Mouse (Mus musculus) midbrain, embryonic 12.5 days (tissue): Measurements from ENCODE around the gene Higd1a. TPM values are rescaled to one million over a fixed set of nuclear protein-coding genes. Genes with fewer than 3 reads are reported as not detected.

ENCODE experiments used
- ATAC-seq: fragments of 200-750 bp; cut with Nextera tagmentation; 2 replicates; pipeline ENCODE4 v1.8.0; 2017; ENCODE audit warnings: low read depth, moderate TSS enrichment, moderate library complexity; ENCODE audit not compliant: low FRiP score
- H3K27ac ChIP-seq: fragments of 300-500 bp; sonication (generic); replicated peaks from 2 replicates; pipeline ENCODE4 v1.5.1; 2016; ENCODE audit warnings: mild to moderate bottlenecking
- H3K27me3 ChIP-seq: fragments of 300-500 bp; sonication (generic); 2 replicates; pipeline ENCODE4 v1.6.1; 2016; ENCODE audit warnings: mild to moderate bottlenecking
- H3K36me3 ChIP-seq: fragments of 300-500 bp; sonication (generic); 2 replicates; pipeline ENCODE4 v1.6.1; 2016
- H3K4me1 ChIP-seq: fragments of 300-500 bp; sonication (generic); 2 replicates; pipeline ENCODE4 v1.6.1; 2016
- H3K4me2 ChIP-seq: fragments of 300-500 bp; sonication (generic); replicated peaks from 2 replicates; pipeline ENCODE4 v1.6.1; 2016; ENCODE audit warnings: mild to moderate bottlenecking, moderate library complexity
- H3K4me3 ChIP-seq: fragments of 300-500 bp; sonication (generic); 2 replicates; pipeline ENCODE4 v1.5.1; 2016; ENCODE audit warnings: mild to moderate bottlenecking
- H3K9ac ChIP-seq: fragments of 300-500 bp; sonication (generic); replicated peaks from 2 replicates; pipeline ENCODE4 v1.6.1; 2016; ENCODE audit warnings: mild to moderate bottlenecking, moderate library complexity
- H3K9me3 ChIP-seq: fragments of 300-500 bp; sonication (generic); 2 replicates; pipeline ENCODE4 v1.6.1; 2016; ENCODE audit warnings: mild to moderate bottlenecking
- WGBS: fragments of 180-500 bp; shearing (Covaris S2); methylation state at CpG from one replicate; pipeline ENCODE4 v1.1.7; 2016; 5-methylcytosine and 5-hydroxymethylcytosine counted together
- polyA plus RNA-seq: library from polyadenylated mRNA; unstranded; fragments of >200 nt; fragmentation: Nextera tagmentation; extraction: Ambion mirVana; gene quantifications from 2 replicates; pipeline ENCODE4 v1.2.1, GENCODE M21; 2016

Gene Higd1a
- polyA plus RNA-seq, 1 experiment from 2014 or later: 142 TPM

DNA sequence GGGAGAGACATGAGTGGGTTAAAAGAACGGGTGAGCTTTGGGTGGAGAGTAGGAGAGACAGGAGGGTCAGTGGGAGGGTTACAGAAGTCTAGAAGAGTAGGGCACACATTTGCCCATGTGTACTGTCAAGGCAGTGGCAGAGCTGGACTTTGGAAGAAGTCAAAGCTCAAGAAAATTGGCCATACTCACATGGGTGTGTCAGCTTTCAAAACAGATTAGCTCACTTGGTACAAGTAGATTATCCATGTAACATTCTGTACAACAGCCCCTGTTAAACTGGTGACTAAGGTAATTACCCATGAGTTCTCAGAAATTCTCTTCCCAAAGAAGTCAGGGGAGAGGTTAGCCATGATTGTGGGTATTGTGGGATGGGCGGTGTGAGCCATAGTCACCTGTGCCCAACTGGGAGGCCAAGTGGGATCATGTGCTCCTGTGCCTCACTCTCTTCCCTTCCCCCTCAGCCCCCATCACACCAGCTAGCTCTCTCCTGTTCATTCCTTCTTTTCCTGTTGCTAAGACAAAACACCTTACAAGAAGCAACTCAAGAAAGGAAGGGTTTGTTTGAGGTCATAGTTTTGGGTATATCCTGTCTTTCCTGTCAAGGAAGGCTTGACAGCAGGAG is 14.0 kb upstream of the Higd1a start:
- no peak overlapping the region for H3K4me2 ChIP-seq
- no peak overlapping the region for H3K4me3 ChIP-seq
- H3K27ac ChIP-seq: no peak overlapping the region
- H3K9ac ChIP-seq: no peak overlapping the region
- H3K27me3 ChIP-seq: no peaks in the 10 kb centered on the region; the same call in 1 of the 2 replicates
- 0 out of 2 replicates have a peak, but pooled peaks cover 6% of the 10 kb centered on the region for H3K4me1 ChIP-seq
- no peaks in the 10 kb centered on the region for H3K36me3 ChIP-seq
- 85% methylated on average over 2 of the region's 2 CpGs for WGBS
- no peaks in the 10 kb centered on the region for H3K9me3 ChIP-seq
- ATAC-seq: no peak

DNA sequence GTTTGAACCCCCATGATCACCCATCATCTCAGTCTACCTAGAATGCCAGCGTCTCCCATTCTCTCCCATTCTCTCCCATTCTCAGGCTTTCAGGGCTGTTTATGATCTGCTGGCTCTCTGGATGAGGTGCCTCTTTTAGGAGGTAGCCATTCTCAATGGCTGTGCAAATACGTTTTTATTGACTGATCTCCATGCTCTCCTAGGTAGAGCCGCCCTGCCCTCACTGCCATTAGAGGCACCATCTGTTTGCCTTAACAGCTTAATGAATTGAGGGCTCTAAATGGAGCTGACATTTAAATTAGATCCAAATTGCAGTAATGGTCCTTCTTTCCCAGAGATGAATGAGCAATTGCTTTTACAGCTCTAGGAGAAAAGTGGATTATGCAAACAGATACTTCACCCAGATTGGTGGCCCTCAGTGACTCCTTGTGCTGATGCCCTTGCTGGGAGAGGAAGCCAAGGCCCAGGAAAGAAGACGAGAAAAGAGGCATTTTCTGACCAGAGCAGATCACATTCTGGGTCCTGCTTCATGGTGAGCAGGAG is 11.9 kb upstream of the Higd1a start:
- no peaks in the 10 kb centered on the region; the same call in 1 of the 2 replicates for H3K27me3 ChIP-seq
- no peak overlapping the region for H3K27ac ChIP-seq
- H3K4me1 ChIP-seq: 0 out of 2 replicates have a peak, but pooled peaks cover 6% of the 10 kb centered on the region
- H3K36me3 ChIP-seq: no peaks in the 10 kb centered on the region
- H3K9me3 ChIP-seq: no peaks in the 10 kb centered on the region
- no peak for ATAC-seq
- H3K4me2 ChIP-seq: no peak overlapping the region
- WGBS: 69% methylated on average over 4 of the region's 4 CpGs
- H3K4me3 ChIP-seq: no peak overlapping the region
- no peak overlapping the region for H3K9ac ChIP-seq

DNA sequence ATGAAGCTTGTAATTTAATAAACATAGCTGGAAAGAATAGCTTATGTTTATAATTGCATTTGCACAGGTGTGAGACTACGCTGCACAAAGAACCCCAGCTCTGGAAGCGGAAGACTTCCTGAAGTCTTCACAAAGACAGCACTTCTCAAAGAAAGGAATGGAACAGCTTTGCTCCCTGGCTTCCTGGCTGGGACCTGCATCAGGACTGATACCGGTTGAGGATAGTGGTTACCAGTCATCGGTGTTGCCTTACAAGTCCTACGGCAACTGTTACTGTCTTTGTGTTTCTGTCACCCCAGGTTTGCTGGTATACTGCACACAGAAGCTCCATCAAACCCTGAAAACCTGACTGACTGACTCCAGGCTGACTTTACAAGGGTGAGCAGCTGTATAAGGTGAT is 11.3 kb upstream of the Higd1a start:
- Histone ChIP-seq H3K4me3 (no peak overlapping the region), H3K9me3 (no peaks in the 10 kb centered on the region), H3K27ac (no peak overlapping the region), H3K27me3 (no peaks in the 10 kb centered on the region; the same call in 1 of the 2 replicates), H3K4me2 (no peak overlapping the region), H3K9ac (no peak overlapping the region), H3K4me1 (0 out of 2 replicates have a peak, but pooled peaks cover 6% of the 10 kb centered on the region), H3K36me3 (no peaks in the 10 kb centered on the region)
- no peak for ATAC-seq
- WGBS: 88% methylated on average over 5 of the region's 5 CpGs

DNA sequence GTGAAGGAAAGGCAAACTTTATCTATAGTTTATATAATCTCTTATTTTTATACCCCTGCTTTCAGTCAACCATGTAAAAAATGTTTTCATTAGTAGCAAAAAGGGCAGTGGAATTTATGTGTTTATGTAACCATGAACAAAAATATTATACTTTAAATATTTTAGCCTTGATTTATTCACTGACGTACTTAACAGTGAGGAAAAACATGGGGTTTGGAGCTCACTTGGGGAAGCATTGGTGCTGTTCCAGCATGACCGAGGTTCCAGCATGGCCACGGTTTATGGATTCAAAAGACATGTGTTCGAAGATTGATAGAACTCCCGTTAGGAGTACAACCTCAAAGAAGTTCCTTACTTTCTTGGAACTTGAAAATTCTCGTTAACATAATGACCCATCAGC is 10.1 kb upstream of the Higd1a start:
- H3K9ac ChIP-seq: no peak overlapping the region
- H3K4me2 ChIP-seq: no peak overlapping the region
- no peak overlapping the region for H3K4me3 ChIP-seq
- H3K4me1 ChIP-seq: 0 out of 2 replicates have a peak, but pooled peaks cover 6% of the 10 kb centered on the region
- no peaks in the 10 kb centered on the region for H3K9me3 ChIP-seq
- no peak for ATAC-seq
- WGBS: 90% methylated on average over 6 of the region's 6 CpGs
- no peaks in the 10 kb centered on the region for H3K36me3 ChIP-seq
- H3K27me3 ChIP-seq: no peaks in the 10 kb centered on the region; the same call in 1 of the 2 replicates
- no peak overlapping the region for H3K27ac ChIP-seq

DNA sequence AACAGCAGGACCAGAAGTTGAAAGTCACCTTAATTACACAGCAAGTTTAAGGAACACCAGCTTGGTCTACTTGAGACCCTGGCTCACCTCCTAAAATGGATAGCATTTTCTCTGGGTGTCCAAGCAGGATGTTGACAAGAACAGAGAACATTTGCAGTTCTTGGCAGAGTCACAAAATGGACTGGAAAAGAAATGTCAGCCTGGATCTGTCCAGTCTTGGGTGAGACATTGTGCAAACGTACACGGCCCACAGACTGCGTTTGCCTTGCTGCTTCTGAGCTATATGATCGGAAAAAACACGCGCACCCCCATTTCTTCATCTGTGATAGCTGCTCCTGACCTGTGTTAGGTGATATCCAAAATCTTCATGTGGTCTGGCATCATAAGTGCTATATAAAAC is 9.5 kb upstream of the Higd1a start:
- ATAC-seq: no peak
- H3K4me1 ChIP-seq: 0 out of 2 replicates have a peak, but pooled peaks cover 6% of the 10 kb centered on the region
- no peak overlapping the region for H3K4me3 ChIP-seq
- no peaks in the 10 kb centered on the region for H3K36me3 ChIP-seq
- no peaks in the 10 kb centered on the region for H3K9me3 ChIP-seq
- H3K4me2 ChIP-seq: no peak overlapping the region
- no peaks in the 10 kb centered on the region; the same call in 1 of the 2 replicates for H3K27me3 ChIP-seq
- H3K9ac ChIP-seq: no peak overlapping the region
- no peak overlapping the region for H3K27ac ChIP-seq
- 92% methylated on average over 6 of the region's 6 CpGs for WGBS

DNA sequence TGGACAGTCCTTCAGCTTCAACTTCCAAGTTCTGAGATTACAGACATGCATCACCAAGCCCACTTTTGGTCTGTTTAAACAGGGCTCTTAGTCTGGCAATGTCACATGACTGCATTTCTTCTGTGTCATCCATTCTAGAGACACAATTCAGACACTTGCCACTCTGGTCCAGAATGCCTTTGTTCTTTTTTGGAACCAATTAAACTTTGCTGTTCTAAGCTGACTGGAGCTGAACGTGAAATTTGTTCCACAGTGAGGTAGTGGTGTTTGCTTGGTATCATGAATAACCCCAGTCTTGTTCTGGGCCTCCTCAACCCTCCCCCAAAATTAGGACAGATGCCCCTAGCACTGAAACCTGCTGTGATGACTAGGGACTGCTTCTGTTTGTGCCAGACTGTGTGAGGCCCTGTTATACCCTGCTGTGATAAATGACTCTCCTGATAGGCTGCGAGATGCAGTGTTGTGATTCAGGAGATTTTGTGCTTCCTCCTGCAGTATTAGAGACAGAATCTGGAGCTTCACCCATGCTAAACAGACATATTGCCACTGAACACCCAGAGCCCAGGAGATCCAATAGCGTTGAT is 7.4 kb upstream of the Higd1a start:
- WGBS: 55% methylated on average over 3 of the region's 3 CpGs
- no peak overlapping the region for H3K4me2 ChIP-seq
- no peaks in the 10 kb centered on the region; the same call in 1 of the 2 replicates for H3K27me3 ChIP-seq
- no peak overlapping the region for H3K9ac ChIP-seq
- H3K4me1 ChIP-seq: 0 out of 2 replicates have a peak, but pooled peaks cover 6% of the 10 kb centered on the region
- no peak for ATAC-seq
- no peak overlapping the region for H3K27ac ChIP-seq
- H3K4me3 ChIP-seq: no peak overlapping the region
- no peaks in the 10 kb centered on the region for H3K9me3 ChIP-seq
- H3K36me3 ChIP-seq: no peaks in the 10 kb centered on the region

DNA sequence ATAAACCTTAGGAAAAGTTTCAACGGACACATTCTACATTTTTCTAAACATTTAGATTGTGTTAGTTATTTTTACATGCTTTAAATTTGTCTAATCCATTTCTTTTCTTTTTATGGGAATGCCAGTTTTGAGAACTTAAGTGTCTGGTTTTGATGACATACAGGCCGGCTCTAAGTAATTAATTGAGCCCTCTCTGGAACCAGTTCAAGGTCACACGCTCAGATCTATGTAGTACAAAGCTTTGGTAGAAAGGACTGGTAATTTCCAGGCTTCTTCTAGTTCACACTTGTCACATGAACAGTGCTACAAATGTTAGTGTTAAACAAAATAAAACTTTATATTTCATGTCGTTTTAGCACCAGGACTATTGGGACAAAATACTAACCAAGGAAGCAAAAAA is 6.7 kb upstream of the Higd1a start:
- Histone ChIP-seq H3K27ac (no peak overlapping the region), H3K4me1 (0 out of 2 replicates have a peak, but pooled peaks cover 3% of the 10 kb centered on the region), H3K9me3 (no peaks in the 10 kb centered on the region), H3K4me2 (no peak overlapping the region), H3K36me3 (no peaks in the 10 kb centered on the region), H3K4me3 (no peak overlapping the region), H3K27me3 (no peaks in the 10 kb centered on the region; the same call in 1 of the 2 replicates), H3K9ac (no peak overlapping the region)
- ATAC-seq: no peak
- WGBS: 76% methylated on average over 4 of the region's 4 CpGs

DNA sequence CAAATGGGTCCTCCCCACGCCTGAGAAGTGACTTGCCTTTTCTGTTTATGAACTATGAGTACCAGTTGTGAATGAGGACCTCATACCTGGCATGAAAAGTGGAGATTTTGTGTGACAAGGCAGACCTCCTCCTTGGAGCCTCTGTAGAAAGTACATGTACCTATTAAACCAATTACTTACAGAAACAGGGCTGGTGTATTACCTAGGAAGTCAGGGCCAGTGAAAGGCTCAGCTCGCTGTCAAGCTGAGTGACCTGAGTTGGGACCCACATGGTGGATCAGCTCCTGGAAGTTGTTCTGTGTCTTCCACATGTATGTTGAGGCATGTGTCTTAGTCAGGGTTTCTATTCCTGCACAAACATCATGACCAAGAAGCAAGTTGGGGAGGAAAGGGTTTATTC is 2.8 kb upstream of the Higd1a start:
- 87% methylated on average over 2 of the region's 2 CpGs for WGBS
- no peaks in the 10 kb centered on the region for H3K9me3 ChIP-seq

DNA sequence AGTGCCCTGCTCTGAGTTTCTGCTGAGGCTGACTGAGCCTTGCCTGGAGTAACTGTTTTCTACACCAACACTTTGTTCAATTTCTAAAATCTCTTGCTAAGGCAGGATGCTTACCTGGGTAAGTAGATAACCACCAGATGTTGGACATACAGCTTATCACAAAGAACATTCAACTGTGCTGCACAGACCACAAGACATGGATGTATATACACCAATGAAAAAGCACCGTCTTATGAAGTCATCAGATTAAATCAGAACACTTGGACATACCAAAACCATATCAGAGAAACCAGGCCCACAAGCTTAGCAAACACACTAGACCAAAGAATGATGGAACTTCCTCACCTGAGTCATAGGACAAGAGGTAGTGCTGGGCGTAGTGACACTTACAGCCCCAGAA is 1.2 kb upstream of the Higd1a start:
- H3K27me3 ChIP-seq: no peaks in the 10 kb centered on the region
- H3K4me1 ChIP-seq: peaks cover 9% of the 10 kb centered on the region
- no peaks in the 10 kb centered on the region for H3K36me3 ChIP-seq
- no peak overlapping the region for H3K4me3 ChIP-seq
- H3K9me3 ChIP-seq: no peaks in the 10 kb centered on the region
- no peak overlapping the region for H3K27ac ChIP-seq
- no peak overlapping the region for H3K9ac ChIP-seq
- ATAC-seq: no peak
- WGBS: 95% methylated on average over 2 of the region's 2 CpGs
- no peak overlapping the region for H3K4me2 ChIP-seq

More for the DNA sequence above, 2.8 kb upstream of the Higd1a start:
- Histone ChIP-seq H3K27ac (no peak overlapping the region), H3K9ac (no peak overlapping the region), H3K27me3 (no peaks in the 10 kb centered on the region), H3K36me3 (no peaks in the 10 kb centered on the region), H3K4me3 (no peak overlapping the region), H3K4me1 (peaks cover 9% of the 10 kb centered on the region), H3K4me2 (no peak overlapping the region)
- no peak for ATAC-seq

DNA sequence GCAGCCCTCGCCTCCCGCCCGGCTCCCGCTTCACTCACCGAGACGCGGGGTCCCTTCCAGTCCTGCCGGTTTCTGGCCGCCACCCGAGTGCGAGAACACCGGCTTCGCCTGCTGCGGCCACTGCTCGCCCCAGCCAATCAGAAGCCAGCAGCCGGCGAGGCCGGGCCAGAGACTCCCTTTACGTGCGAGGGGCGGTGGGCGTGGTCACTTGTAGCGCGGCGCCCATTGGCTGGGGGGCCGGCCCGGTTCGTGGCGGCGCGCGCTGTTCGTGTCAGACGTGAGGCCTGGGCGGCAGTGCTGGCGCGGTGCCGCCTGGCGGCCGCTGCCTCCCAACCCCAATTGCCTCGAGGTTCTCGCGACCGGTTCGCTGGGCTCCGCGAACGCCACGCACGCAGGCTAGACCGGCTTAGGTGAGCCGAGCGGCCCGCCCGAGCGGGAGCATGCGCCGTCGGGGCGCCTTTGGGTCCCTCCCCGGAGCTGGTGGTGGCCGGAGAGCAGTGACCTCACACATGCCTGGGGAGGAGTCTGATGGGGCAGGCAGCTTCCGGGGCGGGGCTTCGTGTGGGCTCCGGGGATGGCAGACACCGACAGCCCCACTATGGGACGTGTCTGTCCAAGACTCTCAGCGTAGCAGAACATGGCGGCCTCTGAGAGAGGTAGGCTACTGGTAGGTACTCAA is 549 bp downstream of the Higd1a start:
- WGBS: 1% methylated on average over 70 of the region's 70 CpGs
- Histone ChIP-seq H3K9me3 (no peaks in the 10 kb centered on the region), H3K4me2 (peak overlapping the region; percentile 71)

DNA sequence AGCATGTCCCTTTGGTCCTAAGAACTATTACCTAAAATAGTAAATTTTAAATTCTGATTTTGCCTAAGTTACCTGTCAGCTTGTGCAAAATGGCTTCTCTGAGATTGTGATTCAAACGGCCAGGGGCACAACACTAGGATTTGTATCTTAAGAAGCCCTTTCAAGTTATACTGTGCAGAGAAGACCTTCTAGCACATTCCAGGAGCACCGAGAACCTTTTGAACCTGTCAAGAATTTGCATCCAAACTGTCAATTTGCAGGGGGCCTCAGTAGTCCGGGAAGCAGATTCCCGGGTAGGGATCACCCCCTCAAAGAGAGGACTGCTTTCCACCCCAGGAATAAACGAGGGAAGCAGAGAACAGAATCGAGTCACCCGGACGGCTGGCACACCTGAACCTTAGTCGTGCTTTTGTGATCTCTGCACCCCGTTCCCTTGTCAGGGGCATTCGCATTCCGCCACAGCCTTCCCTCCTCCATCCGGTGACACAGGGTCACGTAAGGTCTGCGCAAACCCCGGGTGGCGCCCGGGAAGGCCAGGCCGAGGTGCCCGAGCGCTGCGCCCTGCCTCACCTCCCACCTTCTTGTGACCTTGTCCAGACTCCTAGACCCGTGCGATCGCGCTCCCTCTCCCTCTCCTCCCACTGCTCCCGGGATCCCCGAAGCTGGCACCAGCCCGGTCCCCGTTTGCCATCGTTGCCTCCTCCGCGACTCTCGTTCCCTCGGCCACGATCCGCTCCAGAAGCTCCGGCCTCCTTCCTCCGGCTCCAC is 1.3 kb downstream of the Higd1a start:
- no peak; the same call in 1 of the 2 replicates for ATAC-seq
- Histone ChIP-seq H3K36me3 (peaks cover 5% of the 10 kb centered on the region; the same call in 1 of the 2 replicates), H3K27ac (peak overlapping the region; percentile 96), H3K4me3 (peak overlapping the region; percentile 84), H3K9me3 (no peaks in the 10 kb centered on the region), H3K27me3 (no peaks in the 10 kb centered on the region), H3K9ac (peak overlapping the region; percentile 82), H3K4me1 (peaks cover 9% of the 10 kb centered on the region), H3K4me2 (peak overlapping the region; percentile 71)
- 1% methylated on average over 39 of the region's 39 CpGs for WGBS

More for the DNA sequence above, 549 bp downstream of the Higd1a start:
- peak overlapping the region; percentile 84 for H3K4me3 ChIP-seq
- peaks cover 9% of the 10 kb centered on the region for H3K4me1 ChIP-seq
- H3K9ac ChIP-seq: peak overlapping the region; percentile 82
- no peaks in the 10 kb centered on the region for H3K36me3 ChIP-seq
- peak; percentile 98 for ATAC-seq
- H3K27me3 ChIP-seq: no peaks in the 10 kb centered on the region
- H3K27ac ChIP-seq: peak overlapping the region; percentile 96
